Mouse (Mus musculus) testis, adult 2 months (tissue): ENCODE data around the gene Acot1.

Source experiments
- CTCF ChIP-seq: fragments of 200-500 bp; IDR thresholded peaks from 2 replicates; pipeline ENCODE4 v1.5.1; 2012; ENCODE audit warnings: low read depth, mild to moderate bottlenecking, inconsistent platforms, low read length, moderate library complexity; ENCODE audit not compliant: control insufficient read depth, insufficient read depth, insufficient replicate concordance
- POLR2A ChIP-seq: fragments of 200-500 bp; IDR thresholded peaks from 2 replicates; pipeline ENCODE4 v1.6.1; 2012; ENCODE audit warnings: low read depth, mild to moderate bottlenecking, inconsistent platforms, low read length, moderate library complexity; ENCODE audit not compliant: control insufficient read depth

- TF ChIP-seq CTCF = no peak
- no peak for TF ChIP-seq POLR2A
Observed at GRCm38 (mm10) chr12:84034108-84034507, 24.8 kb downstream of the Acot1 start.
